In genomic region chr7:84805224-84805623, GRCm38 (mm10) we compare ENCODE assay signal across 12 mouse cellular contexts. TPM values are rescaled to one million over a fixed set of nuclear protein-coding genes. Genes with fewer than 3 reads are reported as not detected.
DNase-seq lines count a peak whose midpoint lies in the region; ATAC-seq and TF ChIP-seq lines count a peak whose summit lies in the region.
"Had no signal": no experiment of that assay in that cellular context is flagged by ENCODE, and none has a peak within 500 bp of the region (broad histone marks: within the 10 kb centered on the region; RNA-seq: fewer than 3 reads in every experiment).

No protein-coding gene starts in this region.

- H3K4me1 ChIP-seq in liver, postnatal 0 days (ENCODE audit: insufficient read depth): no peaks in the 10 kb centered on the region
- H3K4me1 ChIP-seq in liver, embryonic 12.5 days: no peaks in the 10 kb centered on the region
- H3K4me1 ChIP-seq: heart, embryonic 13.5 days; neural tube, embryonic 13.5 days had no signal

- peak; percentile 51 for TF ChIP-seq CTCF in gastrocnemius, adult 2 months (IDR thresholded peaks at IDR 0.05)
- TF ChIP-seq CTCF in liver, postnatal 0 days (IDR thresholded peaks at IDR 0.05; ENCODE audit: low read depth): peak; percentile 45

- H3K4me3 ChIP-seq in gastrocnemius, adult 2 months: no peak overlapping the region
- H3K4me3 ChIP-seq in liver, postnatal 0 days (ENCODE audit: low read depth, low read length): no peak overlapping the region
- no peak overlapping the region for H3K4me3 ChIP-seq in liver, embryonic 12.5 days
- H3K4me3 ChIP-seq: heart, embryonic 13.5 days; neural tube, embryonic 13.5 days had no signal

- intact Hi-C loops in gastrocnemius, adult 2 months (cut with DNase I): no loop called here
- intact Hi-C loops in gastrocnemius, postnatal 14 days (cut with DNase I; ENCODE audit: low total_unique reads): no loop called here

- H3K4me2 ChIP-seq in liver, postnatal 0 days (ENCODE audit: low read depth, low read length): no peak overlapping the region
- no peak overlapping the region for H3K4me2 ChIP-seq in liver, embryonic 12.5 days
- H3K4me2 ChIP-seq: heart, embryonic 13.5 days; neural tube, embryonic 13.5 days had no signal

- H3K36me3 ChIP-seq in liver, postnatal 0 days (replicated peaks; ENCODE audit: insufficient read depth, low read length): no peaks in the 10 kb centered on the region
- H3K36me3 ChIP-seq in liver, embryonic 12.5 days: no peaks in the 10 kb centered on the region
- H3K36me3 ChIP-seq: heart, embryonic 13.5 days; neural tube, embryonic 13.5 days had no signal

- ATAC-seq in liver, postnatal 0 days: no peak
- no peak for ATAC-seq in liver, embryonic 12.5 days

- WGBS in liver, postnatal 0 days (ENCODE audit: insufficient replicate concordance): 40% methylated on average over 1 of the region's 1 CpGs
- WGBS in liver, embryonic 12.5 days (ENCODE audit: insufficient replicate concordance): 30% methylated on average over 1 of the region's 1 CpGs

- no peak overlapping the region for H3K9ac ChIP-seq in liver, postnatal 0 days (replicated peaks)
- H3K9ac ChIP-seq in liver, embryonic 12.5 days: no peak overlapping the region
- H3K9ac ChIP-seq: heart, embryonic 13.5 days; neural tube, embryonic 13.5 days had no signal

- H3K27me3 ChIP-seq in liver, postnatal 0 days (ENCODE audit: insufficient read depth, low read length): no peaks in the 10 kb centered on the region
- no peaks in the 10 kb centered on the region; the same call in 1 of the 2 replicates for H3K27me3 ChIP-seq in liver, embryonic 12.5 days (replicated peaks)
- H3K27me3 ChIP-seq: neural tube, embryonic 13.5 days had no signal

- no peak for DNase-seq in gastrocnemius, adult 2 months
- no peak for DNase-seq in gastrocnemius, postnatal 14 days
- DNase-seq in liver, postnatal 0 days: no peak
- peak; percentile 22 for DNase-seq in adipocyte (ENCODE audit: low spot score)
- peak; percentile 30 for DNase-seq in mesoderm, embryonic 11.5 days (ENCODE audit: low read depth, low spot score)
- DNase-seq in frontal cortex, postnatal 25 days (ENCODE audit: low spot score in 2 of 2): no peak
- no peak for DNase-seq in right cerebral cortex, adult 18-20 months

- TF ChIP-seq EP300 in liver, postnatal 0 days (IDR thresholded peaks at IDR 0.05; ENCODE audit: low read depth): no peak

- no peak overlapping the region for H3K27ac ChIP-seq in gastrocnemius, adult 2 months
- no peak overlapping the region for H3K27ac ChIP-seq in liver, postnatal 0 days (ENCODE audit: low read depth)
- H3K27ac ChIP-seq in liver, embryonic 12.5 days: no peak overlapping the region
- H3K27ac ChIP-seq: heart, embryonic 13.5 days; neural tube, embryonic 13.5 days had no signal

- no peaks in the 10 kb centered on the region for H3K9me3 ChIP-seq in liver, postnatal 0 days (ENCODE audit: low read length)
- H3K9me3 ChIP-seq in liver, embryonic 12.5 days (replicated peaks): no peaks in the 10 kb centered on the region
- H3K9me3 ChIP-seq: heart, embryonic 13.5 days; neural tube, embryonic 13.5 days had no signal

RNA-seq across cellular contexts. Expression of gene Olfr291, which starts 48.1 kb away (rescaled TPM):
- not detected for total RNA-seq in gastrocnemius, adult 2 months (2021)
- total RNA-seq in gastrocnemius, postnatal 14 days (2021): not detected
- polyA plus RNA-seq in liver, postnatal 0 days (2015; fragmentation: Nextera tagmentation; extraction: Ambion mirVana): not detected in 2 replicates
- polyA plus RNA-seq in liver, embryonic 12.5 days (2016; fragmentation: Nextera tagmentation; extraction: Ambion mirVana): not detected in 2 replicates
- polyA plus RNA-seq: cortical plate, adult 2 months; heart, embryonic 13.5 days; limb, embryonic 14.5 days; neural tube, embryonic 13.5 days had no signal

Comparison
In these comparisons a context has a peak if more than half of its experiments do, and no peak if none do; other contexts are left out.
1. DNase-seq: peak in adipocyte (single experiment) and mesoderm, embryonic 11.5 days (single experiment); none in gastrocnemius, adult 2 months (single experiment), gastrocnemius, postnatal 14 days (single experiment), liver, postnatal 0 days (single experiment), frontal cortex, postnatal 25 days (0 of 2) and right cerebral cortex, adult 18-20 months (single experiment).